Mouse (Mus musculus) lung, adult 2 months (tissue): ENCODE results near the gene Alox12.

Experiments used
- CTCF ChIP-seq: fragments of 200-500 bp; IDR thresholded peaks from 2 replicates; pipeline ENCODE4 v1.5.1; 2011; ENCODE audit warnings: mild to moderate bottlenecking, low read length, control low read depth; ENCODE audit not compliant: insufficient read depth
- POLR2A ChIP-seq: fragments of 200-500 bp; IDR thresholded peaks from 2 replicates; pipeline ENCODE4 v1.6.1; 2011; ENCODE audit warnings: low read depth, mild to moderate bottlenecking, control low read depth, low read length, borderline replicate concordance; ENCODE audit errors: extremely low read depth

GRCm38 (mm10) chr11:70242591-70242990 lies 12.6 kb downstream of the Alox12 start:
- TF ChIP-seq CTCF (no peak), POLR2A (no peak)
